Mouse (Mus musculus) left cerebral cortex, postnatal 4 days (tissue): Measurements from ENCODE around the gene Ablim2. TPM values are rescaled to one million over a fixed set of nuclear protein-coding genes. Genes with fewer than 3 reads are reported as not detected.
A peak's percentile ranks its signal among the peaks of the same experiment; 100 is the strongest.

Experiments
- DNase-seq: peaks from one replicate; pipeline ENCODE4 v3.0.0-alpha.2; 2022
- intact Hi-C: fragments of 180-260 bp; cut with DNase I; formaldehyde crosslinking; loops from one replicate; pipeline ENCODE4 v1.15.1; 2025
- total RNA-seq, 2 experiments: library from RNA; stranded (reverse); gene quantifications; 2 replicates each; pipeline ENCODE4 v1.2.3; 2021

Gene Ablim2
- total RNA-seq, 2 experiments from 2014 or later, result 48.5 to 53.3 TPM

DNA sequence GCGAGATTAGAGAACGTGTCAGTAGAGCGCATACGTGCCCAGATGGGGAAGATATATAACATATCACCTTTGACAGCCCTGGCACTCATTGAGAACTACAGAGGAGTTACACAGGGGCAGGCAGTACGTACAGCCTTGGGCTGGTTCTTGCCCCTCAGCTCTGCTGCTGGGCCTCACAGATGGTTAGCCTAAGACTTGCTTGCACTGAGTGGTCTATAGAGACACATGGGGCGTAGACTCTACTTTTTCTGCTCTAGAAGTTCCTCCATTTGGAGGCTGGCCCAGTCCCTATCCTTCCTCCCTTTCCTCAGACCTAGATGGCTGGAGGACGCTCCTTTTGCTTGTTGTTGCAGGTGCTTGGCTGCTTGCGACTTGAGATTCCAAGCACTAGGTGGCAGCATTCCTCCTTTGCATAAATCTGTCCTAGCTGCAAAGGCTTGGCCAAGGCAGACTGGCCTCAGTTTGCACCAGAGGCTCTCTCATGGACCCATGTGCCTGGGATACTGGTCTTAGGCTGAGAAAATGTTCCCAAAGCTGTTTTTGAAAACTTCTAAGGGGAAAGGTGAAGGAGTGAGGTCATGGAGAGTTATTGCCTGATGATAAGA, 112.8 kb downstream of the Ablim2 start:
- peak; percentile 71 for DNase-seq
- intact Hi-C loops, result loop anchor here (2.0 kb wide), 1 partner anchor 104 kb away; no protein-coding TSS in a partner anchor

DNA sequence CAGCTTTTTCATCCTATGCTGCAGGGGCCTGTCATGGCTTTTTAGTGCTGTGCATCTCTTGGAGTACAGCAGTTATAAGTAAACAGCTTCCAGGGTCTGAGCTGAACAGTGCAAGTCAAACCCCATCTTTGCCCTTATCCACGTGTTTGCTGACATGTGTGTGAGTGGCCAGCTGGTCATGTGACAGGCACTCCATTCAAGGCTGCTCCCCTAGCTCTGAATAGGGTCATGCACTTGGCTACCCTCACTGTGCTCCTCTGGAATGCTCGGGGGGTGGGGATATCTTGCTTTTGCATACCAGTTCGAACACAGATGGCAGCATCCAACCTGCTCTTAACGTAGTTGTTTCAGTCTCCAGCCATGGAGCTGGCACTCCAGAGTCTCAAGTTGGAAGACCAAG, 115.7 kb downstream of the Ablim2 start:
- no peak for DNase-seq
- intact Hi-C loops, result no loop called here

DNA sequence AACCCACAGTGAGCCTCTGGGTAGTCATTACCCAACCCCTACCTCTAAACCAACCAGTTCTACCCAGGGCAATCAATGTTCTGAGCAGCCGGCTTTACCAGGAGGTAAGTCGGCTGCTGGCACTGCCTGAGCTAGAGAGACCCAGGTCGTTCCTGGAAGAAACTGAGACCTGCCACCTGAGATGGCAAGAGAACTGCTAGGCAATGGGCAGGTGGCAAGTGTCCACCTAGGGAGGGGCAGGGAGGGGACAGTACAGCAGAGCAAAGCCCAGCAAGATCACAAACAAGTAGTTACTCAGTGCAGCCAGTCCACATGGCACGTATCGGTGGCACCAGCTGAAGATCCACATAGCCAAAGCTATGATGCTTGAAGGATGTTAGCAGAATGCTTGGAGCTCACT, 118.6 kb downstream of the Ablim2 start:
- no peak for DNase-seq
- intact Hi-C loops, result no loop called here

DNA sequence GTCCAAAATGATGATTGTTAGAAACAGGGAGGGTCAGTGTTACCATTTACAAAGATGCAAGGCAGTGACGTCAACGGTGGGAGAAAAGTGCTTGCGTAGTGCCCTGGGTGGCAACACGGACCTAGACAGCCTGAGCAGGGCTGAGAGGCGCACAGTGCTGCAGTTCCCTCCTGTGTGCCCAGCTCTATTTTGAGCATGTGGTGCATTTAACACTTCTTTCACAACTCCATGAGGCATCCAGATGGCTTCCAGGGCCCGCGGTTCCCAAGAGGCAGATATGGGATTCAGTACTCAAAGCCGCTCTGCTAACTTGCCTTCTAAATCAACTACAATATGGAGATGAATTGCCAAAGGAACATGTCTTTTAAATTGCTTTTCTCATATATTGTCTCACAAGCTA, 121.5 kb downstream of the Ablim2 start:
- DNase-seq, result no peak
- intact Hi-C loops, result no loop called here

DNA sequence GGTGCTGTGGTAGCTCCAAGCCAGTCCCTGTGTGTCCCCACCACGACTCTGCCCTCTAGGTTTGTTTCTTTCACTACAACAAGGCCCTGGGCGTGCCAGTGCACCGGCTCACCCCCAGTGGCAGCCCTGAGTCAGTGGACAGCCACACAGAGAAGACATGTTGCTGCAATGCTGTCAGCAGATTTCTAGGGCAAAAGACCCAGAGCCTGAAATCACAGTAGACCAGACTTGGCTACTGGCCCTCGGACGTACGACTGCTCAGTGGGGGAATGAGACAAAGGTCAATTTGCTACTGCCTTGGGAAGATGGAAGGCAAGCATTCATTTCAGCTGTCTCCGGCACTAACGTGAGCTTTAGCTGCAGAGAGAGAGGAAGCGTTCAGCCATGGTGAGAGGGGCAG, 124.7 kb downstream of the Ablim2 start:
- intact Hi-C loops, result no loop called here

DNA sequence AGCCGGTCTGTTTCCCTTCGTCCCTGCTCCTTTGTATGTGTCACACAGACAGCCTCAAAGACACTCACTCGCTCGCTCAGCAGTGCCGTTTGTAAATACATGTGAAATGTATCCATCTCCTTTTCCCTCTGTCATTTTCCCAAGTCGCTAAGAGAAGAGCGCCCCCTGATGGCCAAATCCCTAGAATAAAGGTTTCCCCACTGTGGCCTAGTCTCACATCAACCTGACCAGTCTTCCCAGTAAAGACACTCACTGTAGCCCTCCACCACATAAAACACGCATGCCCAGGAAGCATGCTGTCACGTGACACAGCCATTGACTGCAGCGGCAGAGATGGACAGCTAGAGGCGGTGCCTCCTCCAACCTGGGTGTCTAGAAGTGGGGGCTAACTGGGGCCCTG, 126.6 kb downstream of the Ablim2 start:
- intact Hi-C loops, result no loop called here

More for the DNA sequence above, 124.7 kb downstream of the Ablim2 start:
- no peak for DNase-seq

DNA sequence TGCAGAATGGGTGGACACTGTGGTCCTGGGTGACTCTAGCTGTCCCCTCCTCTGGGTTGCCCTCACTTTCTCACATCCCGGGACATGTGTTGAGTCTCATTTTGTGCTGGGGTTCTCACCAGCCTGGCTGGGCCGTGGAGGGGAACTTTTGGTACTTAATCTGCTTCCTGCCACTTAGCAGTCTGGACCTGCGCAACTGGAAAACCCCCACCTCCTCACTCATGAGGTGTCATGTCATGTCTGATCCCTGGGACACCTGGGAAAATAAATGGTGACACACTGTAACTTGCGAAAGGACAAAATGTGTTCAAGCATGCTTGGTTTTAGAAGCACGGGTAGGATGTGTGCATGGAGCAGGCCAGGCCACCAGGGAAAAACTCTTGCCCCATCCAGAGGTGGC, 127.0 kb downstream of the Ablim2 start:
- DNase-seq, result no peak
- intact Hi-C loops, result loop anchor here (5.0 kb wide), 1 partner anchor 88 kb away; no protein-coding TSS in a partner anchor

More for the DNA sequence above, 126.6 kb downstream of the Ablim2 start:
- peak; percentile 59 for DNase-seq

DNA sequence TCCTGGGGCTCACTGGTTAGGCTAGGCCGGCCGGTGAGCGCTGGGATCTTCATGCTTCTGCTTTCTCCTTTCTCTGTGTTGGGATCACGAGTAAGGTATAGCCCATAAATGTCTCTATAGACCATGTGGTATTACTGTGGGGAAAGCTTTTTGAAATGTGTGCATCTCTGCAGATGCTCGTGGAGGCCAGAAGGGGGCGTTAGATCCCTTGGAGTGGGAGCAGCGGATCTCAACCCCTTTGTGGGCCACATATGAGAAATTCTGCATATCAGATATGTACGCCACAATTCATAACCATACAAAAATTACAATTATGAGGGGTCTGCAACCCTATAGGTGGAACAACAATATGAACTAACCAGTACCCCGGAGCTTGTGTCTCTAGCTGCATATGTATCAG, 131.3 kb downstream of the Ablim2 start:
- intact Hi-C loops, result loop anchor here (5.0 kb wide), 1 partner anchor 83 kb away; no protein-coding TSS in a partner anchor
- no peak for DNase-seq

DNA sequence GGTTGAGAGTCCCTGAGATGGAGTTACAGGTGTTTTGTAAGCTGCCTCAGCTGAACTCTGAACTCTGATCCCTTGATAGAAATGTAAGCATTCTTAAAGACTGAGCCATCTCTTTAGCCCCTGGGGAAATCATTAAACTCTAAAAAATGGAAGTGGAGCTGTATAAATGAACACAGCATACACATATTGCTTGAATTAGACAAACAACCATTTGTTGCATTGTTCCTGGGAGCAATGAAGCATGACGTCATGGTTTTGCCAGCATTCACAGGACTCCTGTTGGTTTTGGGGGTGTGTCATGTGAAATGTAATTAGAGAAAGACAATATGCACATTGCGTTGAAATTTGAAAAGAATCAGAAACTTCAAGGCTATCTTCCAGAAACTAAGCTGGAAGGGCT, 132.0 kb downstream of the Ablim2 start:
- no peak for DNase-seq
- intact Hi-C loops, result loop anchor here (5.0 kb wide), 1 partner anchor 83 kb away; no protein-coding TSS in a partner anchor

DNA sequence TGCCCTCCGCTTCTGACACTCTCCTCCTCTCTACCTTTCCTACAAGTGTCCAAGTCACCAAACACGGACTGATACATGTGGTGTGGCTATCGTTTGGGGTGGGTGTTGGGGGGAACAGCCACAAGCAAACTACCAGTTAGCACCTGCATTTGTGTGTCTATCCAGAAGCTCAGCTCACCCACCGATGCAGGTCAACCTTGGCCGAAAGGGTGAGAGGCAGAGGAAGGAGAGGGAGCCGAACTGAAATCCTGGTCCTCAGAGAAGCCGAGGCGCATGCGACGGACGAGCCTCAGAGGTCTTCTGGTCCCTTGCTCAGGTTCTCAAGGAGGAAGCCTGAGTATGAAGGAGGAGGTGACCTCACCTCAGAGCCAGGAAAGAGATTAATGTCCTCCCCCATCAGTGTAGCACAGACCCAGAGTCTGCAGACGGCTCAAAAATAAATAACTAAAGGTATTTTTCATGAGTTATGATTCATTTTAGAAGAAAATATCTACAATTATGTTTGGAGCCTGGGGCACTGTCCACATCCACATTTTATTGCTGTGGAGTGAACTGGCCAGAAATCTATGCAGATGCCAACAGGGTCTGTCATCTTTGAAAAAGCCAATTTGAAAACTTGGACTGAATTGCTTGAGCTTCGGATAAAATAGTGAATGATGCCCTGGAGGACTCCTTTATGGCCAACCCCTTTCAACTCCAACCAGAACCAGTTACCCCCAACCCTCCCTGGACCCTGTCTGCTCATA, 133.5 kb downstream of the Ablim2 start:
- intact Hi-C loops, result no loop called here
- DNase-seq, result no peak

DNA sequence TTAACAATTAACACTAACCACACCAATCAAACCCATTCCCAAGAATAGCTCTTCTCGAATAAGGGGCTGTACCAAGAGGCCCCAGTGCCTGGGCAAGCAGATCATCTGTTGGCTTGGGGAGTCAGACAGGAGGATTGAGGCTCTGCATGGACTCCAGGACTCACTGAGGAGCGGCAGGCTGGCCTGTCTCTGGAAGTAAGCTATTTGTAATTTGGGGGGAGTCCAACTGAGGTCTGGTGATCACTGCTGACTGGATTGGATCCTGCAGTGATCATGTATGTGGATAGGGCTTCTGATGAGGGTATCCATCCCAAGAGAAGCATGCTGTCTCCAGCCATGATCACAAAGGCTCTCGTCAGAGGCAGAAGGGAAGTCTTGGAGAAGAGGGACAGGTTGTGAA, 134.7 kb downstream of the Ablim2 start:
- intact Hi-C loops, result no loop called here
- DNase-seq, result no peak

DNA sequence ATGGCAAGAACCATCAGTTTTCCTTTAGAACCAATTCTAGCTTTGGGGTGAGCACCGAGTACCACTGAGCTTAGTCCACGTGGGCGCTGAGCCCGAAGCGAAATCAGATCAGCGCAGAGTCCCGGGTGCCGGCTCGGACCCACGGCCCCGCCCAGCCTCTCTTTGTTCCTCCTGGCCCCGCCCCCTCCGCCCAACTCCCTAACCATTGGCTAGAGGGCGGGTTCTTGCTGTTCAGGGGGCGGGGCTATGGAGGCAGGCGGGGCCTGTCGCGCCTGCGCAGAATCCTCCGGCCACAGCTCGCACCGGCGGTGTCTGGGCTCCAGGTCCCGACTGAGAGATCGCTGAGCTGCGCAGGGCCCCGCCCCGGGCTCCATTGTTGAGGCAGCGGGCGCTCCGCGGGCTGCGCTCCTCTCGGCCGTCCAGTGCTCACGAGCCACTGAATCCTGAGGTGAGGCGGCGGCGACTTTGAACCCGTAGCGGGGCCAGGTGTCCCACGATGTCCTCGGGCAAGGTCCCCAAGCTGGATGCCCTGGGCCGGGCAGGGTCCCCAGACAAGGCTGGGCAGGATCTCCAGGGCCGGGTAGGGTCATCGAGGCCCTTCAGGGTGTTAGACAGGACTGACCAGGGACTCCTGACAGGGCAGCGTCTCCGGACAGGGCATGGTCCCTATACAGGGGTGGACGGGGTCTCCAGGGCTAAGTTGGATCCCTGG, 135.6 kb downstream of the Ablim2 start, which contains the start of gene Afap1:
TSS of gene Afap1 (plus strand) at position 227 of the 712 bp plus-strand sequence.
- intact Hi-C loops, result no loop called here
- DNase-seq, result peak; percentile 100

DNA sequence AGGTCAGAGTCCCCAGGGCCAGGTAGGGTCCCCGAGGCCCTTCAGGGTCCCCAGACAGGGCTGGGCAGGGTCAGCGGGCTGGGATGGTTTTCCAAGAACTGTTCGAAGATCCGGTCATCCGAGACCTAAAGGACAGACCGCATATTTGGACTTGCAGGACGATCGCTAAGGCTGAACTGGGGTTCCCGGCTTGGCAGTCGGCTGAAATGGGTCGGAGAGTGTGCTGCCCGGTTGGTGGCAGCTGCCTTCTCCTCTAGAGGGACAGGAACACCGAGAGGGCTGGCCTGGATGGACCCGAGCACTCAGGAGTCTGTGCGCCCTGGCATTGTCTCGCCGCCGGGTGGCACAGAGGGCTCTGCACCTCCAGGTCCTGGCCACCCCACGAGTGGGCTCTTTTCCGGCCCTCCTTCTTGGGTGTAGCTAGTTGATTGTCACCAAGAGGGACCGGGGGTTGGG, 136.2 kb downstream of the Ablim2 start:
- intact Hi-C loops, result no loop called here
- peak; percentile 76 for DNase-seq

DNA sequence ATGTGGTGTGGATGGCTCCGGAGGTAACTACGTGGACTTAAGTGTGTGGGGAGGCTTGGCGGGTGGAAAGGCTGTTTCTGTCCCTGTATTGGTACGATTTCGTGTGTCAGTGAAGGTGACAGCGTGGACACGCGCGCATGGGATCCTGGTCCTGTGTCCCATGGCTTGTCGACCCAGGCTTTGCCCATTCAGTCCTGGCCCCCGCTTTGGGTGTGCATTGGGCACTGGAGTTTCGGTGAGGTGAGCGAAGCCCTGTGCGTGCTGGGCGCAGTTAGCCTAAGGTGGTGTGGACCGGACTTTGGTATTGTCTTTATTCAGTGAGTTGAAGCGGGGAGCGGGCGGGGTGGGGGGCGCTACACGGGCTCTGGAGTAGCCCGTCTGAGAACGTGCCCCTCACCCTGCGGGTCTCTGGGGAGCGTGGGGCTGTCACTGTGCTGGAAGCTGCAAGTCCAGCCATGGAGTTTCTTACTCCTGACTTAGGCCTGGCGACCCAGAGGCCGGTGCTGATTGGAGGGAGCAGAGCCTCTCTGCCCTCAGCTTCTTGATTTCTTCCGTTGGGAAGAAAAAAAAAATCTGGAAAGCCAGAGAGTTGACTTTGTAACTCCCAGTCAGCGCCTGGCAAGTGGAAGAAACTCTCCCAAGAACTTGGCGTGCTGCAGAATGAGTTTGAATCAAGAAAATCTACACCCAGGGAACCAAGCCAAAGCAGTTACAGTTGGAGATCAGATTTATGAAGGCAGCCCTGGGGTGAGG, 136.8 kb downstream of the Ablim2 start:
- intact Hi-C loops, result no loop called here
- peak; percentile 61 for DNase-seq

DNA sequence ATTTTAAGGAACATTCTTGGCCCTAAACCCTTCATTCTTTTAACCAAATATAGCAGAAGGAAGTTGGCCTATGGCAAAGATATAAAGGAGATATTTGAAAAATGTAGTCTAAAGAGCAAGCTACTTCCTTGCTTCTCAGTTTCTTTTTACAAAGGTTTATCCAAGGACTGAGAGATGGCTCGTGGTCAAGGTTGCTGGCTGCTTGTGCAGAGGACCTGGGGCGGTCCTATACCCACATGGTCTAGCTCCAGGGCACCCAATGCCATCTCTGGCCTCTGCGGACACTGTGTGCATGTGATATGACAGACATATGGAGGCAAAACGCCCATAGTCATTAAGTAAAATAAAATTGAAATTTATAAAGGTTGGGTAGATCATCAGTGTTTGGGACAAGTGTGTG, 138.2 kb downstream of the Ablim2 start:
- no peak for DNase-seq
- intact Hi-C loops, result no loop called here

DNA sequence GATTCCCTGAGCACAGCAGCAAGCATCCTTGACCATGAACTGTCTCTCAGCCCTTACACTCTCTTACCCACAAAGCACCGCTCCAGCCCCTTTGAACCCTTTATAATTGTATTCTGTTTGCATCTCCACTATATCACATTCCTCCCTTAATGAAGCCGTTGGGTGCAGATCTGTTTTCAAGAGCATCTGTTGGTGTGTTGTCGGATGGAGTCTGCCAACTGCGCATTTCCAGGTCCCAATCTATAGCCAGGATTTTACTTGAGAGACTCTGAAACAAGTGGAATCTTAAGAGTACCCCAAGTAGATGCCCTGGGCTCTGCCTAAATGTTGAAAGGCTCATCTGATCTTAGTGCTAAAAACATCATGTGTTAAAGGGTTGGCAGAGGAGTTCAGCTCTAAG, 138.9 kb downstream of the Ablim2 start:
- intact Hi-C loops, result no loop called here
- DNase-seq, result no peak

DNA sequence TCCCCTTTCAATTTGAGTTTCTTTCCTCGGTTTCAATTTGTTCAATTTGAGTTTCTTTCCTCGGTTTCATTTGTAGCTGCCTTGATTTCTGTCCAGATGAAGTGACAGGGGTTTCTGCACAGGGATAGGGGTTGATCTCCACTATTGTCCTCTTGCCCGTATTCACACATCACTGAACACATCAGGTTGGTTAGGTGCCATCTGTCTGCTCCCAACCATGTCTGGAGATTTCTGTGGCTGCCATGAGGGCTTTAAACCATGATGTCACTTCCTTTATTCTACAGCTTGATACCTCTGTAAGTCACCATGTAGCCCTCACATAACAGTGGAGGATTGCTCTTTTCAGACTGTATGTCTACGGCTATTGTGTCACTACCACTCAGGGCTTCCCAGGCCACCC, 139.5 kb downstream of the Ablim2 start:
- DNase-seq, result no peak
- intact Hi-C loops, result no loop called here

DNA sequence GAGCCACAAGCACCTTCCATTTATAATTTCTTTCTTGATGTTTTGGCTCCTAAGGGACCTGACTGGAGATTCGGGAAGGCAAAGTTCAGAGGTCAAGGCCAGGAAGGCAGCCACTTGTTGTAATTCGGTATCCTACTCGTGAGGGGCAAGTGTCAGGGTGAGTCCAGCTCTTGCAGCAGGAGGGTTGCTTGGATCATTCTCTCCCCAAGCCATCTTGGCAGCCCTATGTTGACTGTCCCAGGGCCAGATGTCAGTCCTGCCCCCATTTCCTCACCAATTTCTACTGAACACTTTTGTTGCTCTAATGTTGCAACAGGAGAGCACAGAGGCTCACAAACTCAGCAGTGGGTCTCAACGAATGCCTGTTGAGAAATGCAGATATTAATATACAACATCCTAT, 140.4 kb downstream of the Ablim2 start:
- intact Hi-C loops, result no loop called here

DNA sequence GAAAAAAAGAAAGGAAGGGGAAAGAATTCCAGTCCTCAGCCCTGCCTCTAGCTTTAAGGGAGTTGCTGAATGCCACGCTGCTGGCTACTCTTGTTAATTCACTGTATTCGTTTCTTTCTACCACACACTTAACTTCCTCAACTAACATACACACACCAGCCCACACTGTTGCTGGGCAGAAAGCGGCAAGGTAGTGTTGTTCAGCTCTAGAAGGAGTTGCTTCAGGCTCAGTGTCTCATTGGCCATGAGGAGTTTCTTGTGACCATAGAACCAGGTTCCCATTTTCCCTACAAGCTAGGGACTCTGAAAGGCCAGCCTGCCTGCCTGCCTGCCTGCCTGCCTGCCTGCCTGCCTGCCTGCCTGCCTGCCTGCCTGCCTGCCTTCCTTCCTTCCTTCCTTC, 141.3 kb downstream of the Ablim2 start:
- no peak for DNase-seq
- intact Hi-C loops, result no loop called here

More for the DNA sequence above, 140.4 kb downstream of the Ablim2 start:
- DNase-seq, result no peak

DNA sequence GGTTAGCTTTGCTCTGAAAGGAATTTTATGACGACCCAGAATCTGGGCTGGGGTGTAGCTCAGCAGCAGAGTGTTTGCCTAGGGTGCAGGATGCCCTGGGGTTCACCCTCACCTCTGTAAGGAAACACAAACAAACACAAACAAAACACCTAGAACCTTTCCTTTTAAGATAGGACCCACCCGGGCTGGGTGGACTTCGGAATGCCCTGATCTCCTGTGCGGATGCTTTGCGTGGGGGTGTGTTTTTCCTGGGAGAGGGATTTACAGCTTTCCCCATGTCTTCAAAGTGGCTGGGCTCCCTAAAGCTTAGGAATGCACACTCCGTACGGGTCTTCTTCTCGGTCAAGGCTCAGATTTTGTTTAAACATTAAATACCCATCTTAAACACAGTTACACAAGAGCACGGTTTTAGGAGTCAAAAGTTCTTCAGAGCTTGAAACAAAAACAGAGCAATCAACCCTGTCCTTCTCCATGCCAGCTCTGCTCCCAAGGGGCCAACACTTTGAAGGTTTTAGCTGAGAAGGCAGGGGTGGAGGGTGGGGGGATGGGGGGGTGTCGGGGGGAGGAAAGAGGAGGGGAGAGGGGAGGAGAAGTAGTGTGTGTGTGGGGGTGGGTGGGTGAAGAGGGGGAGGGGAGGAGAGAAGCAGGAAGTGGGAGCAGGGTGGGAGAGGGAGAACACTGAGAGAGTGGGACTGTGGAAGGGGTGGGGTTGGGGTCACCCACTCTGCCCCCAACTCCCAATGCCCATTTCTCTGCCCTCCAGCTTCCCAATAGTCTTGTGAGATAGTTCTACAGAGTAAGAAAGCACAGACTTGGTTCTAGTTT, 142.9 kb downstream of the Ablim2 start:
- intact Hi-C loops, result loop anchor here (5.0 kb wide), 1 partner anchor 52 kb away; no protein-coding TSS in a partner anchor
- no peak for DNase-seq
